Mouse (Mus musculus): ENCODE measurements at regions not wholly inside any gene's neighbourhood (a gene's known extent, or its start where the extent isn't known, plus 50 kb on each side); places are given as distances from the start of the nearest gene placed in this dataset.

GRCm38 (mm10) chr1:34379354-34379753 is 60.1 kb downstream of the Ccdc115 start:
- no peak overlapping the region for H3K27ac ChIP-seq (replicated peaks; ENCODE audit: low read depth, low read length)
- H3K4me3 ChIP-seq (ENCODE audit: insufficient read depth, low read depth, low read length) = no peak overlapping the region
- H3K4me1 ChIP-seq (ENCODE audit: control insufficient read depth, insufficient read depth, insufficient read length, low read length) = no peaks in the 10 kb centered on the region

GRCm38 (mm10) chr1:34377836-34378235 is 61.6 kb downstream of the Ccdc115 start:
- Histone ChIP-seq H3K27ac (replicated peaks; ENCODE audit: low read depth, low read length) (peak overlapping the region; percentile 71), H3K4me1 (ENCODE audit: control insufficient read depth, insufficient read depth, insufficient read length, low read length) (no peaks in the 10 kb centered on the region), H3K4me3 (ENCODE audit: insufficient read depth, low read depth, low read length) (no peak overlapping the region)

DNA sequence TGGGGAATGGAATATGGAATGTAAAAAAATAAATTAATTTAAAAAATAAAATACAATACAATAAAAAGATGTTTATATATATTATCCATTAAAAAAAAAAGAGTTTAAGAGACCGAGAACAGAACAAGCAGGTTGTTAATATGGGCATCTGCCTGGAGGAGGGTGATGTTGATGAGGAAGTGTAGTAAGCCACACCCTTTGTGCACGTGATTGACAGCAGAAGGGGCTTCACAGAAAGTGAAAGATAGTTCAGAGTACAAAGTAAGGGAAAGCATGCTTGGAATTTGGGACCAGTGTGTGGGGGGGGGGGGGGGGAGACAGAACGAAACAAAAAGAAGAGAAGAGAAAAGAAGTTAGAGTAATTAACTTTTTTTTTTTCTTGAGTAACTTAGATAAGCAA is 64.0 kb downstream of the Ccdc115 start:
- Histone ChIP-seq H3K27ac (replicated peaks; ENCODE audit: low read depth, low read length) (peak overlapping the region; percentile 69; the same call in 1 of the 2 replicates), H3K4me3 (ENCODE audit: insufficient read depth, low read depth, low read length) (no peak overlapping the region), H3K4me1 (ENCODE audit: control insufficient read depth, insufficient read depth, insufficient read length, low read length) (no peaks in the 10 kb centered on the region)

DNA sequence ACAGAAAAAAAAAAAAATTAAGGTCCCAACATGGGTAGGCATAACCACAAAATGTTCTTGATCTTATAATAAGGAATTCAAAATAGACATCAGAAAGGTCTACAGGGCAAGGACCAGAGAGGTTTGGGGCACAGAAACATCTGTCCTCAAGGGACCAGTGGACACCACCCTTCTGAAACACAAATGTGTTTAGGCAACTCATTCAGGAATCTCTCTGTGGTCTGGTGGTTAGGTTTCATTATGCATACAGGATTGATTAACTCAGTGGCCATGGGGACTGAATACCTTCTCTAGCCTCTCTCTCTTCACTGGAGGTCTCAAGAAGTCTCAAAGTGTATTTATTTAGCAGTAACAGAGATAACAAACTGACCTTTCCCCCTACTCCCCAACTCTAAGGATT is 67.8 kb downstream of the Ccdc115 start:
- Histone ChIP-seq H3K4me3 (ENCODE audit: insufficient read depth, low read depth, low read length) (no peak overlapping the region), H3K27ac (replicated peaks; ENCODE audit: low read depth, low read length) (no peak overlapping the region)

More for the DNA sequence above, 67.8 kb downstream of the Ccdc115 start:
- H3K4me1 ChIP-seq (ENCODE audit: control insufficient read depth, insufficient read depth, insufficient read length, low read length) = no peaks in the 10 kb centered on the region
